Mouse (Mus musculus) right cerebral cortex, postnatal 14 days (tissue): Measurements from ENCODE around the gene Magi1.

Experiments
- DNase-seq: peaks from one replicate; pipeline ENCODE4 v3.0.0; 2022

Magi1 gene

DNA sequence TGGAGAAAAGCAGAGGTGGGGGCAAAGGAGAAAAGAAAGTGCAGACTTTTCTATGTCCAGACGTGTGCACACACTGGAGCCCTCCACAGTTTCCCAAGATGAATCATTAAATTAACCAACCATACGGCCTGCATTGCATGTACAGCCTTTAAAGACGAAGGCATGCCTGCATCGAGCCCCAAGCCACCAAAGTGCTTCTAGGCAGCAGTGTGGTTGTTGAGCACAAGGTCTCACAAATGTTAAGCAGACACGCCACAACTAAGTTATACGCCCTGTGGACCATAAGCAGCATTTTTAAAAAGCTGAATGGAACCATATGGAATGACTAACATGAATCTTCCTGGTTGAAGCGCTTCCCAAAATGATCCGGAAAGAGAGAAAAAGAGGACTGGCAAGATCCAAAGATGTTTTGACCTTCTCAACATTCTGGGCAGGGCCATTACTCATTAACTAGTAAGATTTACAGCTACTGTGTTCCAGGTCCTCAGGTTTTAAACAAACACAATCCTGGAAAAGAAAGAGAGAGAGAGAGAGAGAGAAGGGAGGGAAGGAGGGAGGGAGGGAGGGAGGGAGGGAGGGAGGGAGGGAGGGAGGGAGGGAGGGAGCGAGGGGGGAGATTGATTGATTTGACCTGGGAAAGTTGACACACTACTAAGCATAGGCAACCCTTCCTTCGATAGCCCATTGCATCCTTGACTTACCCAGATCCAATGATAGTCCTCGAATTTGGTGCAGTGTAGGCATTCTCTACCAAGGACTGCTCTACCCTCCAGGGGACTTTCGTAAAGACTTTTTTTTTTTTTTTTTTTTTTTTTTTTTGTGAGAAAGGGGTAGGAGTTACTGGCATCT, 26.5 kb downstream of the Magi1 start:
- no peak for DNase-seq

DNA sequence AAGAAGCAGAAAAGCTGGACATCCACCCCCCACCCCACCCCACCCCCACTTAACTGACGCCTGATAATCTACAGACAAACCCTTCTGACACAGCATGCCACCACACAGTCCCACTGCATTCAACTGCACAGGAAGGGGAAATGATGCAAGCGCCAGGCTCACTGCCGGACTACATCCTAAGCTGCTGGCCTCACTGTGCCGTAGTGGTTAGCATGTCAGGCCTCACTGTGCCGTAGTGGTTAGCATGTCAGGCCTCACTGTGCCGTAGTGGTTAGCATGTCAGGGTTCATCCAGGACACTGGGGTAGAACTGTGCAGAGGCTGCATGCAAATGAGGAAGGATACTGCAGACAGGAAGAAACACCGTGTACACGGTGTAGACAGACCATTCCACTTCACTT, 29.8 kb downstream of the Magi1 start:
- no peak for DNase-seq

DNA sequence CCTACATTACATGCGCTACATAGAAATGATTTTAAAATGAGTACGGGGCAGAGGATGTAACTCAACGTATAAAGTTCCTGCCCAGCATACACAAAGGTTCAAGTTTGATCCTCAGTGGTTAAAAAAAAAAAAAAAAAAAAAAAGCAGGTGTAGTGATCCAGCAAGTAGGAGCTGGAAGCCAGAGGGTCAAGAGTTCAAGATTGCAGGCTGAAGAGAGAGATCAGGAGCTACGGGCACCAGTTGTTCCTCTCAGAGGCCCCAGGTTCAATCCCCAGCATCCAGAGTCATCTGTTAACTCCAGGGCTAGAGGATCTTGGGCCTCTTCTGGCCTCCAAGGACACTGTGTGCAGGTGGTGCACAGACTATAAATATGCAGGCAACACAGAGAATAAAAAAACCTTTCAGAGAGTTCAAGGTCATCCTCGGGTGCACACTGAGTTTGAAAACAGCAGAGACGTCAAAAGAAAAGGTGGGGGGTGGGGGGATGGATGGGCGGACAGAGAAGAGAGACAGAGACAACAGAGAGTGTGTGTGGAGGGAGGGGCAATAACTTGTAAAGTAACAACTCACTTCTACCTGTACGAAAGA, 32.3 kb downstream of the Magi1 start:
- no peak for DNase-seq

DNA sequence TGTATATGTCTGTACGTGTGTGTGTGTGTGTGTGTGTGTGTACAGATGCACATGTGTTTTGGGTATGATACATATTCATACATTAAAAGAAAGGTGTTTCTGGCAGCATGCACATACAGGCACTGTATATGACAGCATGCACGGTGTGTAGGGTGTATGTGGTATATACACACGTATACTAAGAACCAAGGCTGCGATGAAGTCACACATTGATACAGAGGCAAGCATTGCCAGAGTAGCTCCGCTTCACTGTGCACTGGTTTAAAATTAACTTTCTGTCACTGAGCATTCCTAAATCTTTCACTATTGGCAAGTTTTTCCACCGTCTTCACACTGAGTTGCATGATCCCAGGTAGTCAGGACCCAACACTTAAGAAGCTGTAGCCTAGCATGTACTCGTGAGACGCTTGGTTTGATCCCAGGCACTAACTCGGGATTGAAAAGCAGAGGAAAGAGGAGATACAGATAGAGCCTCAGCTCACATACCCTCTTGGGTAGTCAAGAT, 34.4 kb downstream of the Magi1 start:
- no peak for DNase-seq

DNA sequence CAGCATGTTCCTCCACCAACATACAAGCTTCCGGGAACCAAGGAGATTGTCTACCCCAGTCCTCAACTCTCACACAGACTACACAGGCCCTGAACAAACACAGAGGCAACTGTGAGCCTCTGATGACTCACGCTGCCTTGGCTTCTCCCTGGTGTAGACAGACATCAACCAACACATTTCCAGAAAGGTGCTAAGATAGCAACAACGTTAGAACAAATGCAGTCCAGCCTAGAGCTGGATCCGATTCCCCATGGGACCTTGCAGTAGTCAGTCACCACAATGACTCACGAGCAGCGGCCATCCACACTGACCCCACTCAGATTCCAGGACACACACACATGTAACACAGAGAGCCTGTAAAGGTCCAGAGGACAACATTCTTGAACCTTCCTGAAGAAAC, 42.5 kb downstream of the Magi1 start:
- DNase-seq = no peak

DNA sequence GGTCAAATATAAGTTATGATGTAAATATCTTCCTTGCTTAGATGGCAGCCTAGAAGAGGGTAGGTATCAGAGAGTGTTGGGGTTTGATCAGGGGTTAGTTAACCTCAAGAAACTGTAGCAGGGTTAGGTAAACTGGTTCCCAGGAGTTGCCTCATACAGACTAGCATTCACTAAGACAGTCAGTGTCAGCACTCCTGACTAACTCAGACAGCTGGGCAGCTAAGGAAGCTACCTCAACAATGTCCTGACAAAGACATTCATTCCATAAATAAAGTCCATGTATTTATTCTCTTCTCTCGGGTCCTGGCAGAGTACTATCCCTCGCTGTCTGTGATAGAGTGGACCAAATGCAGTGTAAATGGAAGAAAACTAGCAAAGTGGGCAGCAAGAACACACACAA, 45.1 kb downstream of the Magi1 start:
- DNase-seq = no peak

DNA sequence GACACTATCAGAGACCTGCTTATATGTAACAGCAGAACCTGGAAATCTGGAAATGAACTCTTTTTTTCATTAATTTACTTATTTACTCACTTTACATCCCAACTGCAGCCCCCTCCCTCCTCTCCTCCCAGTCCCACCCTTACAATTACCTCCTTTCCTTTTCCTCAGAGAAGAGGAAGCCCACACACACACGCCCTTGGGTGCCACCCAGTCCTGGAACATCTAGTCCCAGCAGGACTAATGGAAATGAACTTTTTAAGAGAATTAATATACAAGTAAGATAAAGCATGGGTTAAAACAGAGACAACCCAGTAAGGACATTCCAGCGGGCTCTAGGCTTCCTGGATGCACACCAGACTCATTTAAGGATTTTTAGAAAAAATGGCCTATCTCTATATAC, 46.8 kb downstream of the Magi1 start:
- DNase-seq = no peak

DNA sequence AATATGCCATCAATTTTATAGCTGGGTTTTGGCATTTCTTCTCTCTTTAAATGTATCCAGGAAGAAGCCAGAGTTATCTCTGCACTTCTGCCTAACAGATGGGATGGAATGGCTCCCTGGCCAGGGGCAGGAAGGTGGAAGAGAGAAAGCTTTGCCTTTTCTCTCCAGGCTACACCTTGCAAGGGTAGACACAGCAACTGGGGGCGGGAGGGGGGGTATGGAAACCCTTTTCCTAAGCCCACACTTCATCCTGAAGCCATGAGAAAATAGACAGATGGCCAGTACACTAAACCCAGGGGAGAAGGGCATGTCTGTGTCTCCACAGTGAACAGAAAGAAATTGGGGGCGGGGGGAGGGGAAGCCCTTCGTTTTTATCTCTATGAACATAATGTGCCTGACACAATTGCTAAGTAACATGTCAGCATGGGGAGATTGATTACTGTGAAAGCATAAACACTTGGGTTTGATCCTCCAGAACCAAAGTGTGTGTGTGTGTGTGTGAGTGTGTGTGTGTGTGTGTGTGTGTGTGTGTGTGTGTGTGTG, 51.4 kb downstream of the Magi1 start:
- no peak for DNase-seq

DNA sequence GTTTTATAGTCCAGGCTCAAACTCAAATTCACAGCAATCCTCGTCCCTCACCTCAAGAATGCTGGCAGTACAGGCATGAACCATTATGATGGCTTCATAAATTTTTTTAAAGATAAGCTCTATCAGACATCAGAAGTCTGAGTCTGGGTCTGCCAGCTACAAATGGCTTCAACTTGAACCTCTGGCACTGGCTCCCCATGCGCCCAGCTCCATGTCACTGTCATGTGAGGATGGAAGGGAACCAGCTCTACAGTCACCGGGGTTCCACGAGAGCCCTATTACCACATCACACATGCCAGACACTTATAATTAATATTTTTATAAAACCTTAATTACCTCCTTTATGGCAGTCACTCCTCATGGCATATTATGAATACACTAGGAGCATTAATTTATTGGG, 51.9 kb downstream of the Magi1 start:
- DNase-seq = no peak

DNA sequence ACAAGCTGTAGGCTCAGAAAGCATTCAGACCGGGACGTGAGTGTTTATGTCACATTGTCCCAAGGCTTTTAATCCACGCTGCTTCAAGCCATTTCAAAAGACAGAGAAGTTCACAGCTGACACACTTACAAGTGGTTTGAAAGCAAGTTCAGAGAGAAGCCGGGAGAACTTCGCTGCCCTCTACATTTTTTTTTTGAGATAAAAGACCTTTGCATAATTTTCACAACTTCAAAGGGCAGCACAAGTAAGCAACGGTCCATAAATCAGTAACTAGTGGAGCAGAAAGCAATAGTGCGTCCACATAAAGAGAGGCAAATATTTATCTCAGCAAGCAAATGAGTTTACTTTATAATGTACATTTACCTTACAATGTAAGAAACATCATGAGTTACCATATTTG, 52.4 kb downstream of the Magi1 start:
- DNase-seq = no peak

DNA sequence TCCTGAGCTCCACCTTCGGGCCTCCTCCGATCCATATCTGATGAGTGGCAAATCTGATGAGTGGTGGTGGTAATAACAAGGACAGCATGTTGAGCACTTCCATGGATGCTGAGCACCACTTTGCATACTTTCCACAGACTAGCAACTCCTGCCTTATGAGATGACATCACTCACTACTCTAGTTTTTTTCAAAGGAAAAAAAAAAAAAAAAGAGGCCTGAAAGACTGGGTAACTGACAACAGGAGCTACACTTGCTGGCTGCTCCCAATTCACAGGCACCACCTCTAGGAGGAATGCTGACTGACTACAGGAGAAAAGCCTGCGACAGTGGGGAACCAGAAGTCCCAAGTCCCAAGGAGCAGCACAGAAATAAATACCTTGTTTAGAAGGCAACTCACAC, 52.8 kb downstream of the Magi1 start:
- no peak for DNase-seq

DNA sequence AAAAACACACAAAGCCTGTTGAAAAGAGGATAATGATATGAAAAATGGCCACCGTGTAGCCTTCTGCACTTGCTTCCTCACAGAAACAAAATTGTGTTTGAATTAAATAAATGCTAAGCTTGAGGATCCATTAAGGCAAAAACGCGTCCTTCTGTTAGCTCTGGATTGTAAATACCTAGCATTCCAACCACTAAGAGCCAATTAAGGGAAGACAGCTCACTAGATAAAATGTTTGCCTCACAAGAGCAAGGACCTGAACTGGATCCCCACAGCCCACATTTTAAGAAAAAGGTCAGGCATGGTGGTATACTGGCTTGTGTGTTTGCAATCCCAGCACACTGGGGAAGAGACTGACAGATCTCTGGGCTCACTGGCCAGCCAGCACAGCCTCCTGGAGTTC, 53.6 kb downstream of the Magi1 start:
- no peak for DNase-seq

DNA sequence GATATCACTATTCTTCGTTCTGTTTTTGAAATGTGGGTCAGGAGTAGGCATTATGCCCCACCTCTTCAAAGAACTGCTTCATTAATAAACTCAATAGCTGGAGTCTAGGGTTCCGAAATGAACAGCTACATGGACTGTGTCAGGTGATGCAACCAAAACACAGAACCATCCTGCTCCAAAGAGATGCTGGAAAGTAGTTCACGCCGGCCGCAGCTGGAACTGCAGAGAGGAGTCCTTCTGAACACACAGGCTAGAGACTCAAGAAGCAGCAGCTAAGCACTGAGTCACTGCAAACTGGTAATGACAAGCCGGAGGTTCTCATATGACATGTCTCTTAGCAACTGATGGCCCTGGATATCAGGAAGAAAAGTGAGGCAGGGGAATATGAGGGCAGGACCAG, 57.5 kb downstream of the Magi1 start:
- DNase-seq = peak; percentile 30

DNA sequence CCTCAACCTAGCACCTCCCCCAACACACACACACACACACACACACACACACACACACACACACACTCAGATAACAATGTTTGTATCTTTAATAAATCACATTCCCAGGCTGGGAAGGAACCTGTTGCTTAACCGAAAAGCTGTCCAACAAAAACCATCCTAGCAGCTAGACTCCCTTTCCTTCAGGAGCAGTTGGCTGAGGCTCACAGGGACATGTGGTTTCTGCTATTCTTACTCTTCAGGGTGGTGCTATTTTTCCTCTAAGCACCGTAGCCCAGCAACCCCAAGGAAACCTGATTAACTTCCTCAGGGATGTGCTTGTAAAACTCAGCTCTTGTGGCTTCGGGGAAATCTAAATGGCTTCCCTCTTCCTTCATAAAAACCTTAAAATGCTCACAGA, 57.9 kb downstream of the Magi1 start:
- DNase-seq = peak; percentile 24

DNA sequence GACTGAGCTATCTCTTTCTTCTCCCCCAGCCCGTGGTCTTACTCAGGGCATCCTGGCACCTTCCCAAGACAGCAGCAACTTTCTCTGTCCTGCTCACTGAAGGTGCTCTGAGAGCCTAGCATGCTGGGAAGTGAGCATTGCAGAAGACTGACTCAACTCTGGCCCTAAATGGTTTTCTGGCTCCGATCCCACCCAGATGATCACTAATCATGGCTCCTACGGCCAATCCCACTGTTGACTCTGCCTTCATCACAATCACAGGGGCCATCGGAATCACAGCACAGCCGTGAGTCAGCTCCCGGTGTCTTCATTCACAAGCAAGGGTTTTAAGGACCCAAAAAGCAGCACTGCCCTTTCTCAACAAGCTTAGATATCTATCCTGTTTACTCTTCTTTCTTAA, 58.6 kb downstream of the Magi1 start:
- DNase-seq = no peak

DNA sequence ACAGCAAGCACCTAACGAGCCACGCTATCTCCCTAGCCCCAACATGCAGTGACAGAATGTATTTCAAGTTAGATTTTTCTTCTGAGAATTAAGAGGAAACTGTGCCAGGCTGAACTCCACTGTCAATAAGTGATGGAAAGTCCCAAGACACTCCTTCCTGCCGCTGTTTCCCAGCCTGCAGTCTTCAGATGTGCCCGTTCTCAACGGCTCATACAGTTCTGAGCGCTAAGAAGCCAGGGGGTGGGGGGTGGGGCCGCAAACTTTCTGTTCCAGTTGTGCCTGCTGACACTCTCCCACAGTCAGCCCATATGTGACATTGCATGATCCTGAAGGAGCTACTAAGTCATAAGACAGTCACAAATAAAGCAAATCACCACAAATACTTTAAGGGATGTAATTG, 61.5 kb downstream of the Magi1 start:
- no peak for DNase-seq

DNA sequence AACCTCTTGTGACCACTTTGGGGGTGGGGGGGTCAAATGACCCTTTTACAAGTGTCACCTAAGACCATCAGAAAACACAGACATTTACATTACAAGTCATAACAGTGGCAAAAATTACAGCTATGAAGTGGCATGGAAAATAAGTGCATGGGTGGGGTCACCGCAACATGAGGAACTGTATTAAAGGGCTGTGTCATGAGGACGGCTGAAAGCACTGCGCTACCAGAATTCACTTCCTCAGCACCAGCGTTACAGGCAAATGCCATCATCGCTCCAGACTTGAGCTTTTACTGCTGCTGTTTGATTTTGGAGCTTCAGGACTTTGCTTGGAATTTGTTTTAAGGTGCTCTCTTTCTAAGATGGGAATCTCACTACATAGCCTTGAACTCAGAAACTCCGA, 62.0 kb downstream of the Magi1 start:
- DNase-seq = no peak

DNA sequence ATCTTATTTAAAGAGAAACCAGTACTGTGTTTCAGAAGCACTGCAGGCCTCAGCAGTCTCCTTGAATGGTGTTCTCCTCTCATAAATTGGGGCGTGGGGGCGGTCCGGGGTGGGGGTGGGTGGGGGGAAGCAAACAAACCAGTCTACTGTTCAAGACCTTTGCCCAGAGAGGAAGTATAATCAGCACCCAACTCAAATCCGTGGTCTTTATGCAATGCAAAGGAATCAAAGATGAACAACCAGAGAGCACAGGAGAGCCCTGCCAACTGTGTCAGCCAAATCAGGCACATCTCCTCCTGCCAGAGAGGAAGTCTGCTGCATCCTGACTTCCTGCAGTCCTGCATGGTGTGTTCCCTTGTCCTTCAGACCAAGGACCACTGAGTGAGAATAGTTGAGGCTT, 65.6 kb downstream of the Magi1 start:
- DNase-seq = no peak

DNA sequence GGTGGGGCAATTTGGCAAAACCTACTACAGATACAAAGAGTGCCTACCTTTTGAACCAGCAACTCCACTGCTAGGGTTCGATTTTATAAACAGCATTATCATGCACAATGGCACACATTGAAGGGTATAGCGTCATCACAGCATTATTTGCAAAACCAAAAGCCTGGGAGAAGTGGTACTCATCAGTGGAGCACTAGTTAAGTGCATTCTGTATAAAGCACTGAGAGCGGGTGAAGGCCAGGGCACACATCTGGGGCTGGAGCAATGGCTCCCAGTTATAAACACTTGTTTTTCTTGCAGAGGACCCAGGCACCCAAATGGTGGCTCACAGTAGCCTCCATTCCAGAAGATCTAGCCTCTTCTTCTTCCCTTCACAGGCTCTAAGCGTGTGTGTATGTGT, 67.9 kb downstream of the Magi1 start:
- no peak for DNase-seq

DNA sequence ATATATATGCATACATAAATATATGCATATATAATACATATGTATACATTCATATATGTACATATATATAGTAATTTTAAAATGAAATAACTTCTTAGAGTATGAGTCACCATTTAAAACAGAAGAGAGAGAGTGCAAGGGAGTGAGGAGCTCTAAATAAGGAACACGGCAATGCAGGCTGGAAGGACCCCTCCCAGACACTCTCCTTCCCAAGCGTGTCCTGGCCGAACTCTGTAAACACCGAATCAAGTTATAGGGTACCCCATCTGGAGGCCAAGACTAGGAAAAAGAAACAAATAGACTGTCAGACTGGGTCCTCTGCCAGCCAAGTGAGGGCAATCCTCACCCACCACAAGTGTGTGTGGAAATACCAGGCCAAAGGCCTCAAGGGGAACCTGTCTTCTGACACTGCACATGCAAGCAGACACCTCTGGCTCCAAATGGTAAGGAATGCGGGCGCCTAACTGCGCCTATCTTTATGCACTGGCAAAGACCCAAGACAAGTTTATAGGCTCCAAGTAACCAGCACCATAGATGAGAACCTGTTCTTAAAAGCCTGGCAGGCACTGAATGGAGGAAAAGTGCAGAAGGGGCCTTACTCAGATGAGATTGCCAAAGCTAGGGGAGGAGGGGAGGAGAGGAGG, 68.7 kb downstream of the Magi1 start:
- no peak for DNase-seq

DNA sequence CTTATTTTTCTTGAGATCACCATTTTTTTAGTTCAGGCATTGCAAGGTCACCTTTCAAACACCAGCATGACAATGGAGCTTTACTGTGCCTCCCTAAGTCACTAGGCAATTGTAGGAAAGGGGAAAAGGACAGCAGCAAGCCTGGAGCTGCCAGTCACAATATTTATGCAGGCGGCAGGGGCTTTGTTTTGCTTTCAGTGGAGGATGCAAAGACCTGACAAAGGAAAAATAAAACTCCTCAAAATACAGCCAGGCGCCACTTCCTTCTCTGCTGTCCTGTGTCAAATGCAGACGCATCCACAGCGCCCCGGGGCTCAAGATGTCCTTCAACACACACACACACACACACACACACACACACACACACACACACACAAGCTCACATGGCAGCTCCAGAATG, 77.8 kb downstream of the Magi1 start:
- no peak for DNase-seq

DNA sequence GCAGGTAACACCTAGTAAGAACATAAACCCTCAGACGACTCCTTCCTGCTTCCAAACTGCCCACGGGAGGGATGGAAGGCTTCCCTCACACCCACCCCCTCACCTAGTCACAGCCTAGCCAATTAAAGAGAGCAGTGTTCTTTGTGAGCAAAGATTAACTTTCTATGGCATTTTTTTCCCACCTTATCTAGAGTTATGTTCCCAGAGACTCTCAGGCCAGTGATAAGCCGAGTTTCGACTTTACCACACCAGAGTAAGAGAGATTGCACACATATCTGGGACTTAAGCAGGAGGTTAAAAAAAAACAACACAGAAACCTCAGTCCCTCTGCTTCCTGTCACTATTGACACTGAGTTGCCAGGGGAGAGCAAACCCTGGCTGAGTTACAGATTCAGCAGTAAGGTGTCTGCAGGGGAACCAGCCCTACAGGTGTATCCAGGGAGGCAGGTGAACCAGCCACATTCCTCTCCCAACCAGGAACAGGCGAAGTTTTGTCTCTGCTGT, 80.0 kb downstream of the Magi1 start:
- DNase-seq = no peak

DNA sequence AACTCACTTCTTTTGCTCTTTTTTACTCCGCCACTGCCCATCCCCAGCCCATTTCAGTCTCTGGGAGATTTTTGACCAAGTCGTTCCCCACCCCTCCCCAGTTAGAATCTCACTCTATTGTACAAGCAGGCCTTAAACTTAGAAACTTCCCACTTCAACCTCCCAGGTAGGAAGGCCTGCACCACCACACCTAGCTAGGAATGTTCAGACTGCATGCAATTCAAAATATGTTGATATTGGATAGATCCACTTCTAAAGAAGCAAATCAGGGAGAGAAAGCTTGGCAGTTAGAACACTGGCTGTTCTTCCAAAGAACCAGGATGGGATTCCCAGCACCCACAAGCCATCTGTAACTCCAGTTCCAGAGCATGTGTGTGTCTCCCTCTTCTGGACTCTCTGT, 81.8 kb downstream of the Magi1 start:
- no peak for DNase-seq

DNA sequence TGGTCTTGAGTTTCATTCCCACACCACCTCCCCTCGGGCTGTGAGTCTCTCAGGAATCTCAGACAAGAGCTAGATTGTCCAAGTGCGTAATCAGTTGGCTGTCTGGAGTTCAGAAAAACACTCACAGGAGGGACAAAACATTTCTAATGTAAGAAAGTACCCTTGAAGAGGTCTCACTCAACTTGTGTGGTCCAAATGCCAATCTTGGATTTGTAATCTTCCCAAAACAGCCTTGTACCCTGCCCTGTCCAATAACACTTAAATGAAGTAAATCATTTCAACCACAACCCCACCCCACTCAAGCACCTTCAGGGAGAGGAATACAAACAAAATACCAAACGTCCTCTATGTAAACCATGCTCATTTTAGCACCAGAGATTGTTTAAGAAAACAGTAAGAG, 82.8 kb downstream of the Magi1 start:
- DNase-seq = no peak
